Comparison of ENCODE assay signal across 9 mouse cellular contexts in genomic region chr7:139397521-139397920, GRCm38 (mm10). TPM values are rescaled to one million over a fixed set of nuclear protein-coding genes. Genes with fewer than 3 reads are reported as not detected.
DNase-seq lines count a peak whose midpoint lies in the region; ATAC-seq lines count a peak whose summit lies in the region.
"Had no signal": no experiment of that assay in that cellular context is flagged by ENCODE, and none has a peak within 500 bp of the region (broad histone marks: within the 10 kb centered on the region; RNA-seq: fewer than 3 reads in every experiment).

No protein-coding gene starts in this region.

- WGBS in heart, embryonic 10.5 days, result 58% methylated on average over 8 of the region's 8 CpGs

- H3K4me3 ChIP-seq in heart, embryonic 10.5 days, result no peak overlapping the region
- H3K4me3 ChIP-seq: liver, embryonic 15.5 days had no signal

- peaks cover 91% of the 10 kb centered on the region for H3K4me1 ChIP-seq in heart, embryonic 10.5 days

- DNase-seq in frontal cortex, postnatal 10 days (ENCODE audit: low spot score in 2 of 2), result no peak
- peak; percentile 64 for DNase-seq in 3T3-L1 (ENCODE audit: low read depth, low spot score)
- DNase-seq in brain, adult 2 months (ENCODE audit: low read depth, low spot score), result peak; percentile 85
- DNase-seq in heart, embryonic 10.5 days (ENCODE audit: low spot score), result no peak
- peak; percentile 72 to 76 for DNase-seq in kidney, postnatal 25 days
- peak; percentile 23 for DNase-seq in retina, embryonic 14.5 days (ENCODE audit: low spot score)

- no peaks in the 10 kb centered on the region for H3K9me3 ChIP-seq in heart, embryonic 10.5 days
- H3K9me3 ChIP-seq: liver, embryonic 15.5 days had no signal

- peak; percentile 39; the same call in 1 of the 2 replicates for ATAC-seq in frontal cortex, adult (ENCODE audit: low TSS enrichment)
- ATAC-seq in CD4-positive, CD25-positive, alpha-beta regulatory T cell, adult 4 months, result no peak

- peak overlapping the region; percentile 31; the same call in 1 of the 2 replicates for H3K27ac ChIP-seq in heart, embryonic 10.5 days
- H3K27ac ChIP-seq: liver, embryonic 15.5 days had no signal

- H3K36me3 ChIP-seq in heart, embryonic 10.5 days, result no peaks in the 10 kb centered on the region
- H3K36me3 ChIP-seq: liver, embryonic 15.5 days had no signal

- H3K27me3 ChIP-seq in heart, embryonic 10.5 days (ENCODE audit: insufficient read depth, poor library complexity, severe bottlenecking), result no peaks in the 10 kb centered on the region
- H3K27me3 ChIP-seq: liver, embryonic 15.5 days had no signal

RNA-seq across cellular contexts. Expression of gene Inpp5a, which starts 8.6 kb away (rescaled TPM):
- polyA plus RNA-seq in heart, embryonic 10.5 days (2016; fragmentation: Nextera tagmentation; extraction: Ambion mirVana), result 46.9 and 60.9 TPM in 2 replicates
- 10 to 100 TPM in 1 of 2 experiments, 1 to 10 TPM in 1; 8.8 to 11.7 TPM for polyA plus RNA-seq in CD4-positive, CD25-positive, alpha-beta regulatory T cell, adult 4 months (2017; shearing (Covaris generic))

Comparison
In these comparisons a context has a peak if more than half of its experiments do, and no peak if none do; other contexts are left out.
1. DNase-seq: peak in 3T3-L1 (single experiment), brain, adult 2 months (single experiment), kidney, postnatal 25 days (2 of 2) and retina, embryonic 14.5 days (single experiment); none in frontal cortex, postnatal 10 days (0 of 2) and heart, embryonic 10.5 days (single experiment).